Mouse (Mus musculus) testis, postnatal 10 days (tissue): ENCODE results near the gene Knl1.
"Not testable (repeated sequence)": the region's sequence is repeated elsewhere in the genome, so short reads cannot be mapped to it uniquely, and the experiment has no call there.

Experiments used
- DNase-seq: peaks from one replicate; pipeline ENCODE4 v3.0.0; 2021; ENCODE audit warnings: low spot score

Gene Knl1

GRCm38 (mm10) chr2:119046649-119047611 is at the start of gene Knl1:
Knl1 (plus strand) TSS chr2:119047119.
- peak; percentile 96 for DNase-seq

DNA sequence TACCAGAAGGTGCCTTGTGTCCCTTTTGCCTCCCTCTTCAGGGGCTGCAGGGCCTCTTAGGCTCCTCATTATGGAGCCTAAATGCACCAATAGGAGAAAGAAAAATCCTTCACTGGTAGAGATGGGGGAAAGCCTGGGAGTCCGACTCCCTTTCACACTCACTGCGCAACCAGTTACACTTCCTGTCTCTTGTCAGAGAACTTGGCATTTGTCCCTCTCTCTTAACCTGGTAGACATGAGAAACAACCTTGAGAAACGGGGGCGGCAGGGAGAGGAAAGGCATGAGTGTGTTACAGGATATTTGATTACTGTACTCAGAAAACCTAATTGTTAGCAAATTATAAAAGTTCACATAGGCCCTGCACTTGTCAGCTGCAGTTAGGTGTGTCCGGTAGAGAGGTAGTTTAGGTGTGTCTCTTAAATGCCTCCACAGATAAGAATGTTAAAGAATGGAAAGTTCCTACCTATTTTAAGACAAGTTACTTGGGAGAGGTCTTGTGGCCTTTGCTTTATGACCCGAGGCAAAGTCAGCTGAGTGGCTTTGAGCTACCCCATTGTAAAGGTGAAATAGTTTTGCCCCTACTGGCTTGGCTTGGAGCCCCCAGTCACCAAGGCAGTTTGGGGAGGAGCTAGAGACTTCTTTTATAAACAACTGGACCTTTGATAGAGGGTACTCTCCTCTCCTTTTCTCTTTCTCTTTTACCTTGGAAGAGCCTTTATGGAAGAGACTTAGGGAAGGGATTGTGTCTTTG is 48.6 kb upstream of the Knl1 start:
- DNase-seq, result no peak

DNA sequence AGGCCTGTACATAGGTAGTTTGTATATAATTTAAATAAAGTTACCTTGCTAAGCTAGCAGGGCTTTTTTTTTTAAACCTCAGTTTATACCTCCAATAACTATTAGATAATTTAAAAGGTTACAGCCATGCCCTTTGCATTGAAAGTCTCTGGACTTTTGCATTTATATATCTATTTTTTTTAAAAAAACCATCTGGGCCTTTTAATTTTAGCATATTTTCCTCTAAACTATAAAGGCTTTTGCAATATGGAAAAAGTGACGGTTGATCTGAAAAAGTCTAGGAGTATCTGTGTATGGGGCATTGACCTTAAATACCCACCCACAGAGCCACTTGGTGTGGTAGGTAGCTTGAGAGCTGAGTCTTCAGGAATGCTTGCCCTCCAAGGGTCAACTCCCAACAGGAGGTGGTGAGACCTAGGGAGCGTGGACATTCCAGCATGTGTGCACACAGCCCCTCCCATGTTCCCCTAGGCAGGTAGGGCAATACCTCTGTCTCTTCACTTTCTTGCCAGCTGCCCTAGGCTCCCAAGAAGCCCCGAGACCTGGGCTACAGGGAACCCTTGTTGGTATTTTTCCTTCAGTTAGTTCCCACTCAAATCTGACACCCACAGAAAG is 47.8 kb upstream of the Knl1 start:
- no peak for DNase-seq

- DNase-seq, result no peak
These were observed 40.0 kb upstream of the Knl1 start for GRCm38 (mm10) chr2:119006886-119007285.

- DNase-seq, result no peak
These were observed 37.5 kb upstream of the Knl1 start for GRCm38 (mm10) chr2:119009376-119009775.

DNA sequence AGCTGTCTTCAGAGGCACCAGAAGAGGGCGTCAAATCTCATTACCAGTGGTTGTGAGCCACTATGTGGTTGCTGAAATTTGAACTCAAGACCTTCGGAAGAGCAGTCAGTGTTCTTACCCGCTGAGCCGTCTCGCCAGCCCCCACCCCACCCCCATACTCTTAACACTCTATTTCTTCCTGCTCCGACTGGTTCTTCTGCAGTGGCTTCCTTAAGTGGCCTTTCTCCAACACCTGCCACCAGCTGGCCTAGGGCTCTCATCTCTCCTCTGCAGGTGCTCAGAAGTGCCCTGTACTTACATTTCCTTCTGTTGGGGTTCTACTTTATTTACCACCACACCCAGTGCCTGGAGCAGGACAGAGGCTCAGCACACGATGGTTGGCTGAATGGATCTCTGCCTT is 31.9 kb upstream of the Knl1 start:
- DNase-seq, result no peak

- DNase-seq, result no peak
These were observed 31.2 kb upstream of the Knl1 start for GRCm38 (mm10) chr2:119015604-119016180.

GRCm38 (mm10) chr2:119016312-119016711 is 30.6 kb upstream of the Knl1 start:
- DNase-seq, result not testable (repeated sequence)

GRCm38 (mm10) chr2:119017647-119018046 is 29.3 kb upstream of the Knl1 start:
- no peak for DNase-seq

- DNase-seq, result no peak
These were observed 28.4 kb upstream of the Knl1 start for GRCm38 (mm10) chr2:119018391-119019122.

- DNase-seq, result no peak
These were observed 27.8 kb upstream of the Knl1 start for GRCm38 (mm10) chr2:119019131-119019530.

GRCm38 (mm10) chr2:119019538-119019937 is 27.4 kb upstream of the Knl1 start:
- no peak for DNase-seq

DNA sequence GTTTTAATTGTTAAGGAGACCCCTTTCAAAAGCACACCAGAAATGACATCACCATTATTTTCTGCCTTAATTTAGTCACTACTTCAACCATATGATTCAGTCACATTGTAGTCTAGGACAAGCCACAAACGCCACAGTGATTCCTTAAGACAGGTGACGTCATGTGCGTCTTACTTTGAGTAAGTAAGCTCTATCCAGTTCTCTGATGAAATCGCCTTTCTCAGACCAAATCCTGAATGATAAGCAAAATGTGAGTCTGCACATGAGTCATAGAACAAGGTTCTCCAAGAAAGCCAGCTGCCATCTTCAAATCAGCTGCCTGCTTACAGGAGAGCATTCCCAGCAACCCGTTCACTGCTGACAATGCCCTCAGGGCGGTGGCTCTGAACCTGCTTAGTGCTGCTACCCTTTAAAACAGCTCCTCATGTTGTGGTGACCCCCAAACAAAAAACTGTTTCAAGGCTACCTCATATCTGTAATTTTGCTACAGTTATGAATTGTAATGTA is 23.7 kb upstream of the Knl1 start:
- DNase-seq, result no peak

GRCm38 (mm10) chr2:119024536-119025238 is 22.2 kb upstream of the Knl1 start:
- DNase-seq, result no peak

- DNase-seq, result no peak
These were observed 21.7 kb upstream of the Knl1 start for GRCm38 (mm10) chr2:119025239-119025616.

DNA sequence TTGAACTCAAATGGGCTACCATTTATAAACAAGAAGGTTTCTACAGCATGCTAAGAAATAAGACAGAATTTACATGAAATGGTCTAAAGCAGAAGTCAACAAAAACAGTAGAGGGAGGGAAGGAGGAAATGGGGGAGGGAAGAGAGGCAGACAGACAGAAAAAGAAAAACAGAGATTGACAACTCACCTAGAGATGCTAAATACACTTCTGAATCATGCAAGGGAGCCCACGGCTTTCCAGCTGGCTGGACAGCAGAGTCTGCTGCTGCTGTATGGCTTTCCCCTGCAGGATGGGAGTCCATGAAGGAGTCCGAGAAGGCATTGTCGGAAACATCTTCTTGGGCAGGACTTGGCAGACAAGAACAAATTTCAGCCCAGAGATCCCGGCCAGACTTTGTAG is 20.0 kb upstream of the Knl1 start:
- no peak for DNase-seq

- DNase-seq, result peak; percentile 97
These were observed 17.9 kb upstream of the Knl1 start, which contains the start of gene Ccdc32 for GRCm38 (mm10) chr2:119028941-119029551. Ccdc32 (minus strand) TSS chr2:119029393.

DNA sequence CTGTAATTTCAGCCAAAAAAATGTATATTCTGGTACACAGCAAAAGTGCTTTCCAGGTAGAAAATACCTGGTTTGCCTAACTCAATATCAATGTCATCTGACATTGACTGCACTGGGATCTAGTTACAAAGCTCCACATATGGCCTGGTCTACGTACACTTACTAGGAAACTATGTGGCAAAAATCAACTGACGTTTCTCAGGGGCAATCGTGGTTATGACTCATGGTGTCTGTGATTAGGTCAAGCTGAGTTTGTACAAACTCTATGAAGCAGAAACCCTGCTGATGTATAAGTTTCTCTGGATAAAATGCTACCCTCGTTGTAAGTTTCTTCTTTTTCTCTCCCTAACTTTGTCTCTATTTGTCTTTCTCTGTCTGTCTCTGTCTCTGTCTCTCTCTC is 14.7 kb upstream of the Knl1 start:
- no peak for DNase-seq

DNA sequence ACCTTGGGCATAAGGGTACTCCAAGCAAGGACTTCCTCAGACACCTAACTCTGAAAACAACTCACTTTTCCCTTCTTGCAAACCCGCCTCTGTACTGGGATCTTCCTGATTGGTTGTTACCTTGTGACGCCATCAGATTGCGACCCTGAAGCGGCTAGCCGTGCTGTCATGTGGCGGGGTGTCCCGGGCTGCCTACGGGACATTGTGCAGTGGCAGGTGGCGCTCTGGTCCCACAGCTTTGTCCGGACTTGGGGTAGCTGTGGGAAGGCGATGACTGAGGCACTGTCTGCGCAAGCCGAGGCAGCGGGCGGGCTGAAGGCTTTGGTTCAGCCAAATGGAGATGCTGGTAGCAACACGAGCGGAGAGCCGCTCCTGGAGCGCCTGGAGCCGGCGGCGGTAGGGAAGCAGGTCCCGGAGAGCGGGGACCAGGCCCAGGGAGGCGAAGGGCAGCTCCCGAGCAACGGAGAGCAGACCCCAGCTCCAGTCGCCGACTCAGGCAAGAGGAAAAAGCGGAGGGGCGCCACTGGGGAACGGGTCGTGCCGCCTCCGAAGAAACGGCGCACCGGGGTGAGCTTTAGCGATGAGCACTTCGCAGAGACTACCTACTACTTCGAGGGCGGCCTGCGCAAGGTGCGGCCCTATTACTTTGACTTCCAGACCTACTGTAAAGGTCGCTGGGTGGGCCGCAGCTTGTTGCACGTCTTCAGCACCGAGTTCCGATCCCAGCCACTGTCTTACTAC is 12.1 kb upstream of the Knl1 start, which contains the start of gene Rpusd2:
Rpusd2 (plus strand) TSS at position 135 of the 741 bp plus-strand sequence.
- DNase-seq, result peak; percentile 94
